Mouse (Mus musculus): ENCODE results near the gene Vmn1r6. TPM values are rescaled to one million over a fixed set of nuclear protein-coding genes. Genes with fewer than 3 reads are reported as not detected.
"Not testable (repeated sequence)": the region's sequence is repeated elsewhere in the genome, so short reads cannot be mapped to it uniquely, and the experiment has no call there.

Gene Vmn1r6
- polyA plus RNA-seq (2012), result not detected in 2 replicates

- no peak for TF ChIP-seq GATA1 (IDR thresholded peaks at IDR 0.05; ENCODE audit: low read length)
Observed at GRCm38 (mm10) chr6:56996943-56997342, at the start of gene Vmn1r6. Gene Vmn1r6, plus strand, starts transcription at chr6:56997243.

GRCm38 (mm10) chr6:56956436-56956835 lies 40.6 kb upstream of the Vmn1r6 start:
- no peak for TF ChIP-seq GATA1 (IDR thresholded peaks at IDR 0.05; ENCODE audit: low read length)

GRCm38 (mm10) chr6:56969973-56970372 lies 27.1 kb upstream of the Vmn1r6 start, which contains the start of gene Vmn1r5:
Gene Vmn1r5, plus strand, starts transcription at chr6:56970273.
- no peak for TF ChIP-seq GATA1 (IDR thresholded peaks at IDR 0.05; ENCODE audit: low read length)

- not testable (repeated sequence) for TF ChIP-seq GATA1 (IDR thresholded peaks at IDR 0.05; ENCODE audit: low read length)
Observed at GRCm38 (mm10) chr6:57025224-57025623, 28.2 kb downstream of the Vmn1r6 start, which contains the start of gene Vmn1r7. Gene Vmn1r7, minus strand, starts transcription at chr6:57025324.

GRCm38 (mm10) chr6:57031984-57032383 lies 34.9 kb downstream of the Vmn1r6 start, which contains the start of gene Vmn1r8:
Gene Vmn1r8, plus strand, starts transcription at chr6:57032284.
- TF ChIP-seq GATA1 (IDR thresholded peaks at IDR 0.05; ENCODE audit: low read length), result no peak

GRCm38 (mm10) chr6:57034674-57035073 lies 37.6 kb downstream of the Vmn1r6 start:
- no peak for TF ChIP-seq GATA1 (IDR thresholded peaks at IDR 0.05; ENCODE audit: low read length)

Other genes starting within 250 kb of the Vmn1r6 start
- 3.2 and 5.7 TPM in 2 replicates for gene Kbtbd2, start 199.4 kb upstream of the Vmn1r6 start, polyA plus RNA-seq (2012)
- not detected in 2 replicates for gene Fkbp9, start 165.2 kb upstream of the Vmn1r6 start, polyA plus RNA-seq (2012)
- 97.7 and 126 TPM in 2 replicates for gene Nt5c3, start 73.3 kb upstream of the Vmn1r6 start, polyA plus RNA-seq (2012)
- not detected in 2 replicates for gene Vmn1r4, start 73.2 kb upstream of the Vmn1r6 start, polyA plus RNA-seq (2012)
- gene Vmn1r5, start 27.0 kb upstream of the Vmn1r6 start, polyA plus RNA-seq (2012), result not detected in 2 replicates
- gene Vmn1r7, start 28.1 kb downstream of the Vmn1r6 start, polyA plus RNA-seq (2012), result not detected in 2 replicates
- not detected in 2 replicates for gene Vmn1r8, start 35.0 kb downstream of the Vmn1r6 start, polyA plus RNA-seq (2012)
- gene Vmn1r9, start 69.5 kb downstream of the Vmn1r6 start, polyA plus RNA-seq (2012), result not detected in 2 replicates
- not detected in 2 replicates for gene Vmn1r10, start 112.2 kb downstream of the Vmn1r6 start, polyA plus RNA-seq (2012)
- not detected in 2 replicates for gene Vmn1r11, start 136.2 kb downstream of the Vmn1r6 start, polyA plus RNA-seq (2012)
- gene Vmn1r12, start 159.7 kb downstream of the Vmn1r6 start, polyA plus RNA-seq (2012), result not detected in 2 replicates
- not detected in 2 replicates for gene Vmn1r13, start 206.0 kb downstream of the Vmn1r6 start, polyA plus RNA-seq (2012)
- not detected in 2 replicates for gene Vmn1r14, start 234.4 kb downstream of the Vmn1r6 start, polyA plus RNA-seq (2012)

Measured in G1E-ER4 (cell line).